Mouse (Mus musculus) central nervous system, embryonic 11.5 days (tissue): ENCODE data around the gene Gm13290. TPM values are rescaled to one million over a fixed set of nuclear protein-coding genes. Genes with fewer than 3 reads are reported as not detected.

Source experiments
- polyA plus RNA-seq: library from polyadenylated mRNA; depleted of rRNA; stranded (reverse); fragments of >200 nt; gene quantifications from 2 replicates; pipeline ENCODE4 v1.2.3, GENCODE M21; 2012; rRNA removed

Gene Gm13290
- not detected in 2 replicates for polyA plus RNA-seq

GRCm38 (mm10) chr4:88773534-88773933 is at the start of gene Gm13290:
Gm13290 (plus strand) TSS chr4:88773834.

GRCm38 (mm10) chr4:88754818-88755340 is 18.8 kb upstream of the Gm13290 start, which contains the start of gene Gm13271:
Gm13271 (plus strand) TSS chr4:88754868.

DNA sequence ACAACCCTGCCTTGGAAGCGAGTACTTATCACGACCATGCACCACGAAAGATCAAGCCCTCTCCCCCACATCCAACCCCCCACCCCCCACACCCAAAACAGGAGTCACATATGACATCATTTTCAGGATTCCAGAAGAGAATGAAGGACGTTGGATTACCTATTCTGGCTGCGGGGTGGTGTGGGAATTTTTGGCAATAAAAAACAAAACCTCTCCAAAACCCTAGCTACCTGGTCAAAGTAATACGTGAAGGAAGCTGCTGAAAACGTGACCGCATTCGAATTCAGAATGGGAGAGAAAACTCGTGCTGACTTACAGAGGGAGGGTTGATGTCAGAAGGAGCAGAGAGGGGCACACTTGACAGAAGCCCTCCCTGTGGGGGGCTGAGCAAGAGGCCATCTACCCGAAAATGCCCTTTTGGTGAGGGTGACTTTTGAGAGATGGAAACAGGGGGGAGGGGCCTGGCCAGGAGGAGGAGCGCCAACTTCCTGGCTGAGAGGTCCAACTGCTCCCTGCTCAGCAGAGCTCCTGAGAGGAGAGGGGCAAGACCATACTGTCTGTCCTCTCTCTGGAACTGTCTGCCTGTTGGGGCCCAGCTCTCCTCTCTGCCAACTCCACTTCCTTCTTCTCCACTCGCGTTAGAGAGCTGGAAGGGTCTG is 13.9 kb upstream of the Gm13290 start, which contains the start of gene Gm13283:
Gene Gm13283, plus strand, starts transcription at position 510 of the 659 bp plus-strand sequence.

DNA sequence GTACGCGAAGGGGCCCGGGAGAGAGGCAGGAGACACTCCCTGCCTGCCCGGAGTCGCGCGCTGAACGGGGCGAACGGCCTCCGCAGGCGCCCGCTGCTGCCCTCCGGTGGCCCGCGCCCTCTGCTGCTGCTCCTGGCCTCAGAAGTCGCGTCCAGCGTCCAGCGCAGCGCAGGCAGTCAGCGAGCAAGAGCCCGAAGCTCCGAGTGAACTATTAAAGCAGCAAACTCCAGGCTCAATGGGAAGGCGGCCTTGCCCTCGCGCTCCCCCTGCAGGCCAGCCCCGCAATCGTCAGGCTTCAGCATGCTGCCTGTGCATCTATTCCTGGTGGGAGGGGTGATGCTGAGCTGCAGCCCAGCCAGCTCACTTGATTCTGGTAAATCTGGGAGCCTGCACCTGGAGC is 3.0 kb downstream of the Gm13290 start, which contains the start of gene Gm13289:
Gene Gm13289, plus strand, starts transcription at position 301 of the 400 bp plus-strand sequence.

DNA sequence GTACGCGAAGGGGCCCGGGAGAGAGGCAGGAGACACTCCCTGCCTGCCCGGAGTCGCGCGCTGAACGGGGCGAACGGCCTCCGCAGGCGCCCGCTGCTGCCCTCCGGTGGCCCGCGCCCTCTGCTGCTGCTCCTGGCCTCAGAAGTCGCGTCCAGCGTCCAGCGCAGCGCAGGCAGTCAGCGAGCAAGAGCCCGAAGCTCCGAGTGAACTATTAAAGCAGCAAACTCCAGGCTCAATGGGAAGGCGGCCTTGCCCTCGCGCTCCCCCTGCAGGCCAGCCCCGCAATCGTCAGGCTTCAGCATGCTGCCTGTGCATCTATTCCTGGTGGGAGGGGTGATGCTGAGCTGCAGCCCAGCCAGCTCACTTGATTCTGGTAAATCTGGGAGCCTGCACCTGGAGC is 5.9 kb downstream of the Gm13290 start, which contains the start of gene Gm13272:
Gene Gm13272, plus strand, starts transcription at position 301 of the 400 bp plus-strand sequence.

GRCm38 (mm10) chr4:88781831-88782230 is 8.2 kb downstream of the Gm13290 start, which contains the start of gene Ifnz:
Ifnz (plus strand) TSS chr4:88782131.

GRCm38 (mm10) chr4:88785409-88785808 is 11.8 kb downstream of the Gm13290 start, which contains the start of gene Gm13276:
Gm13276 (plus strand) TSS chr4:88785709.

DNA sequence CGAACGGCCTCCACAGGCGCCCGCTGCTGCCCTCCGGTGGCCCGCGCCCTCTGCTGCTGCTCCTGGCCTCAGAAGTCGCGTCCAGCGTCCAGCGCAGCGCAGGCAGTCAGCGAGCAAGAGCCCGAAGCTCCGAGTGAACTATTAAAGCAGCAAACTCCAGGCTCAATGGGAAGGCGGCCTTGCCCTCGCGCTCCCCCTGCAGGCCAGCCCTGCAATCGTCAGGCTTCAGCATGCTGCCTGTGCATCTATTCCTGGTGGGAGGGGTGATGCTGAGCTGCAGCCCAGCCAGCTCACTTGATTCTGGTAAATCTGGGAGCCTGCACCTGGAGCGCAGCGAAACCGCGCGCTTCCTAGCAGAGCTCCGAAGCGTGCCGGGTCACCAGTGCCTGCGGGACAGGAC is 14.8 kb downstream of the Gm13290 start, which contains the start of gene Gm13277:
Gene Gm13277, plus strand, starts transcription at position 231 of the 400 bp plus-strand sequence.

DNA sequence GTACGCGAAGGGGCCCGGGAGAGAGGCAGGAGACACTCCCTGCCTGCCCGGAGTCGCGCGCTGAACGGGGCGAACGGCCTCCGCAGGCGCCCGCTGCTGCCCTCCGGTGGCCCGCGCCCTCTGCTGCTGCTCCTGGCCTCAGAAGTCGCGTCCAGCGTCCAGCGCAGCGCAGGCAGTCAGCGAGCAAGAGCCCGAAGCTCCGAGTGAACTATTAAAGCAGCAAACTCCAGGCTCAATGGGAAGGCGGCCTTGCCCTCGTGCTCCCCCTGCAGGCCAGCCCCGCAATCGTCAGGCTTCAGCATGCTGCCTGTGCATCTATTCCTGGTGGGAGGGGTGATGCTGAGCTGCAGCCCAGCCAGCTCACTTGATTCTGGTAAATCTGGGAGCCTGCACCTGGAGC is 17.6 kb downstream of the Gm13290 start, which contains the start of gene Gm13278:
Gene Gm13278, plus strand, starts transcription at position 301 of the 400 bp plus-strand sequence.

GRCm38 (mm10) chr4:88793936-88794675 is 20.5 kb downstream of the Gm13290 start, which contains the start of gene Gm13275:
Gm13275 (plus strand) TSS chr4:88794487.

GRCm38 (mm10) chr4:88797097-88797496 is 23.5 kb downstream of the Gm13290 start, which contains the start of gene Gm13279:
Gm13279 (plus strand) TSS chr4:88797397.

DNA sequence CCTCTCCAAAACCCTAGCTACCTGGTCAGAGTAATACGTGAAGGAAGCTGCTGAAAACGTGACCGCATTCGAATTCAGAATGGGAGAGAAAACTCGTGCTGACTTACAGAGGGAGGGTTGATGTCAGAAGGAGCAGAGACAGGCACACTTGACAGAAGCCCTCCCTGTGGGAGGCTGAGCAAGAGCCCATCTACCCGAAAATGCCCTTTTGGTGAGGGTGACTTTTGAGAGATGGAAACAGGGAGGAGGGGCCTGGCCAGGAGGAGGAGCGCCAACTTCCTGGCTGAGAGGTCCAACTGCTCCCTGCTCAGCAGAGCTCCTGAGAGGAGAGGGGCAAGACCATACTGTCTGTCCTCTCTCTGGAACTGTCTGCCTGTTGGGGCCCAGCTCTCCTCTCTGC is 25.7 kb downstream of the Gm13290 start, which contains the start of gene Gm13285:
Gene Gm13285, plus strand, starts transcription at position 301 of the 400 bp plus-strand sequence.

GRCm38 (mm10) chr4:88802954-88803353 is 29.3 kb downstream of the Gm13290 start, which contains the start of gene Gm13287:
Gm13287 (plus strand) TSS chr4:88803254.

DNA sequence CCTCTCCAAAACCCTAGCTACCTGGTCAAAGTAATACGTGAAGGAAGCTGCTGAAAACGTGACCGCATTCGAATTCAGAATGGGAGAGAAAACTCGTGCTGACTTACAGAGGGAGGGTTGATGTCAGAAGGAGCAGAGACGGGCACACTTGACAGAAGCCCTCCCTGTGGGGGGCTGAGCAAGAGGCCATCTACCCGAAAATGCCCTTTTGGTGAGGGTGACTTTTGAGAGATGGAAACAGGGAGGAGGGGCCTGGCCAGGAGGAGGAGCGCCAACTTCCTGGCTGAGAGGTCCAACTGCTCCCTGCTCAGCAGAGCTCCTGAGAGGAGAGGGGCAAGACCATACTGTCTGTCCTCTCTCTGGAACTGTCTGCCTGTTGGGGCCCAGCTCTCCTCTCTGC is 31.6 kb downstream of the Gm13290 start, which contains the start of gene Gm13288:
Gene Gm13288, plus strand, starts transcription at position 301 of the 400 bp plus-strand sequence.

GRCm38 (mm10) chr4:88815928-88816327 is 42.3 kb downstream of the Gm13290 start, which contains the start of gene Ifna7:
Ifna7 (plus strand) TSS chr4:88816228.

GRCm38 (mm10) chr4:88819659-88820058 is 46.0 kb downstream of the Gm13290 start, which contains the start of gene Ifna11:
Ifna11 (plus strand) TSS chr4:88819959.

Other genes starting within 250 kb of the Gm13290 start
- not detected in 2 replicates for gene Ifna15, start 215.6 kb upstream of the Gm13290 start, polyA plus RNA-seq
- gene Ifna14, start 202.0 kb upstream of the Gm13290 start, polyA plus RNA-seq = not detected in 2 replicates
- not detected in 2 replicates for gene Ifna9, start 181.4 kb upstream of the Gm13290 start, polyA plus RNA-seq
- not detected in 2 replicates for gene Ifna12, start 170.5 kb upstream of the Gm13290 start, polyA plus RNA-seq
- gene C87499, start 139.4 kb upstream of the Gm13290 start, polyA plus RNA-seq = not detected in 2 replicates
- gene Ifna13, start 129.4 kb upstream of the Gm13290 start, polyA plus RNA-seq = not detected in 2 replicates
- not detected in 2 replicates for gene Ifna16, start 96.9 kb upstream of the Gm13290 start, polyA plus RNA-seq
- gene Ifna2, start 89.9 kb upstream of the Gm13290 start, polyA plus RNA-seq = not detected in 2 replicates
- 0.06 TPM in 2 replicates for gene Ifnab, start 82.5 kb upstream of the Gm13290 start, polyA plus RNA-seq
- gene Gm26566, start 52.0 kb upstream of the Gm13290 start, polyA plus RNA-seq = 0.11 and 0.25 TPM in 2 replicates
- 46.1 and 65.0 TPM in 2 replicates for gene Klhl9, start 51.4 kb upstream of the Gm13290 start, polyA plus RNA-seq
- not detected in 2 replicates for gene Gm13271, start 19.0 kb upstream of the Gm13290 start, polyA plus RNA-seq
- gene Gm13283, start 13.7 kb upstream of the Gm13290 start, polyA plus RNA-seq = 0.05 and 0.10 TPM in 2 replicates
- gene Gm13289, start 3.1 kb downstream of the Gm13290 start, polyA plus RNA-seq = not detected in 2 replicates
- not detected in 2 replicates for gene Gm13272, start 6.0 kb downstream of the Gm13290 start, polyA plus RNA-seq
- gene Ifnz, start 8.3 kb downstream of the Gm13290 start, polyA plus RNA-seq = 0.05 and 0.10 TPM in 2 replicates
- not detected in 2 replicates for gene Gm13276, start 11.9 kb downstream of the Gm13290 start, polyA plus RNA-seq
- gene Gm13277, start 14.8 kb downstream of the Gm13290 start, polyA plus RNA-seq = not detected in 2 replicates
- gene Gm13278, start 17.7 kb downstream of the Gm13290 start, polyA plus RNA-seq = not detected in 2 replicates
- 0.12 TPM in 1 of 2 replicates, not detected in the other for gene Gm13275, start 20.7 kb downstream of the Gm13290 start, polyA plus RNA-seq
- not detected in 2 replicates for gene Gm13279, start 23.6 kb downstream of the Gm13290 start, polyA plus RNA-seq
- not detected in 2 replicates for gene Gm13285, start 25.8 kb downstream of the Gm13290 start, polyA plus RNA-seq
- gene Gm13287, start 29.4 kb downstream of the Gm13290 start, polyA plus RNA-seq = 0.12 TPM in 1 of 2 replicates, not detected in the other
- gene Gm13288, start 31.7 kb downstream of the Gm13290 start, polyA plus RNA-seq = 0.01 and 0.02 TPM in 2 replicates
- not detected in 2 replicates for gene Ifna7, start 42.4 kb downstream of the Gm13290 start, polyA plus RNA-seq
- gene Ifna11, start 46.1 kb downstream of the Gm13290 start, polyA plus RNA-seq = not detected in 2 replicates
- gene Ifna6, start 53.6 kb downstream of the Gm13290 start, polyA plus RNA-seq = not detected in 2 replicates
- gene Ifna5, start 61.7 kb downstream of the Gm13290 start, polyA plus RNA-seq = not detected in 2 replicates
- not detected in 2 replicates for gene Ifna4, start 68.0 kb downstream of the Gm13290 start, polyA plus RNA-seq
- not detected in 2 replicates for gene Ifna1, start 76.3 kb downstream of the Gm13290 start, polyA plus RNA-seq
- not detected in 2 replicates for gene Ifne, start 106.4 kb downstream of the Gm13290 start, polyA plus RNA-seq